Mouse (Mus musculus) midbrain, embryonic 16.5 days (tissue): Measurements from ENCODE around the gene Usp43. TPM values are rescaled to one million over a fixed set of nuclear protein-coding genes. Genes with fewer than 3 reads are reported as not detected.

Experiments
- ATAC-seq: fragments of 200-750 bp; cut with Nextera tagmentation; 2 replicates; pipeline ENCODE4 v1.8.0; 2017; ENCODE audit warnings: moderate TSS enrichment
- H3K27ac ChIP-seq: fragments of 300-500 bp; sonication (generic); 2 replicates; pipeline ENCODE4 v1.5.1; 2014; ENCODE audit warnings: mild to moderate bottlenecking, low read length, mixed read lengths
- H3K27me3 ChIP-seq: fragments of 300-500 bp; sonication (generic); 2 replicates; pipeline ENCODE4 v1.6.1; 2014; ENCODE audit warnings: low read depth, low read length, mixed read lengths; ENCODE audit not compliant: control insufficient read depth, insufficient read depth
- H3K36me3 ChIP-seq: fragments of 300-500 bp; sonication (generic); 2 replicates; pipeline ENCODE4 v1.6.1; 2014; ENCODE audit warnings: mild to moderate bottlenecking, low read length, moderate library complexity, mixed read lengths; ENCODE audit not compliant: control insufficient read depth, insufficient read depth
- H3K4me1 ChIP-seq: fragments of 300-500 bp; sonication (generic); 2 replicates; pipeline ENCODE4 v1.6.1; 2014; ENCODE audit warnings: mild to moderate bottlenecking, low read length, mixed read lengths; ENCODE audit not compliant: control insufficient read depth, insufficient read depth
- H3K4me2 ChIP-seq: fragments of 300-500 bp; sonication (generic); 2 replicates; pipeline ENCODE4 v1.6.1; 2014; ENCODE audit warnings: mild to moderate bottlenecking, low read length, mixed read lengths
- H3K4me3 ChIP-seq: fragments of 300-500 bp; sonication (generic); 2 replicates; pipeline ENCODE4 v1.5.1; 2014; ENCODE audit warnings: low read depth, mild to moderate bottlenecking, low read length, moderate library complexity, mixed read lengths
- H3K9ac ChIP-seq: fragments of 300-500 bp; sonication (generic); 2 replicates; pipeline ENCODE4 v1.6.1; 2014; ENCODE audit warnings: low read depth, low read length, mixed read lengths
- H3K9me3 ChIP-seq: fragments of 300-500 bp; sonication (generic); replicated peaks from 2 replicates; pipeline ENCODE4 v1.6.1; 2014; ENCODE audit warnings: mild to moderate bottlenecking, low read length, mixed read lengths; ENCODE audit not compliant: control insufficient read depth, poor library complexity, severe bottlenecking
- WGBS: fragments of 180-500 bp; shearing (Covaris S2); extraction: QIAGEN DNeasy Blood & Tissue Kit; methylation state at CpG from one replicate; pipeline ENCODE4 v1.1.7; 2014; 5-methylcytosine and 5-hydroxymethylcytosine counted together
- polyA plus RNA-seq: library from polyadenylated mRNA; unstranded; fragments of >200 nt; fragmentation: Nextera tagmentation; extraction: Ambion mirVana; gene quantifications from 2 replicates; pipeline ENCODE4 v1.2.1, GENCODE M21; 2015

The Usp43 gene
- polyA plus RNA-seq, 1 experiment from 2014 or later, result 0.80 TPM

DNA sequence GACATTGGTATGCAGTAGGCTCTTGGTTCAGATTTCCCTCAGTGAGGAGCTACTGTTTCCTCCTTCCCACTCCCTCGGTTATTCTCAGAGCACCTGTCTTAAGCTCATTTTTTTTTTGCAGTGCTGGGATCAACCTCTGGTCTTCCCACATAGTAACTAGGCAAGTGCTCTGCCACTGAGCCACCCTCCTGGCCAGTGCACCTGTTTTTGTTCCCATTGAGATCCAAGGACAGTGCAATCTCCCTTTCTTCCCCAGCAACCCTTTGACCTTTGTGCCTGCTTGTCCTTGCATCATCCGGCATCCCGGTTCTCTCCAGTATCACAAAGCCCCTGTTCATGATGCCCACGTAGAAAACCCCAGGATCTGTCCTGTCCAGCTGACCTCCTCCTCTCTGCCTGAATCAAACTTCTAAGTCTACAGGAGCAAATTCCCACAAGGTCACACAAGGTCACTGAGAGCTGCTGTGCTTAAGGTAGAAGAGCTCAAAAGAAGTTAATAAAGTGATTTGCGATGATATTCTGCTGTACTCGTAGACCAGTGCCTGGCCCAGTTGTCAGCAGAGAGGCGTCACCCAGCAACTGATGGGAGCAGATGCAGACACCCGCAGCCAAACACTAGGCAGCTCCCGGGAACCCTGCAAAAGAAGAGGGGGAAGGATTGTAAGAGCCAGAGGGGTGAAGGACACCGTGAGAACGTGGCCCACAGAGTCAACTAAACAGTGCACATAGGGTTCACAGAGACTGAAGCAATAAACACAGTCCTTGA, 114.9 kb downstream of the Usp43 start:
- Histone ChIP-seq H3K4me3 (no peak overlapping the region), H3K36me3 (no peaks in the 10 kb centered on the region), H3K9me3 (no peaks in the 10 kb centered on the region), H3K4me1 (no peaks in the 10 kb centered on the region), H3K9ac (no peak overlapping the region), H3K27ac (no peak overlapping the region), H3K4me2 (no peak overlapping the region), H3K27me3 (no peaks in the 10 kb centered on the region)
- ATAC-seq, result no peak
- 89% methylated on average over 11 of the region's 11 CpGs for WGBS

- Histone ChIP-seq H3K9me3 (no peaks in the 10 kb centered on the region), H3K4me1 (no peaks in the 10 kb centered on the region), H3K27ac (no peak overlapping the region), H3K4me2 (no peak overlapping the region), H3K9ac (no peak overlapping the region), H3K36me3 (no peaks in the 10 kb centered on the region), H3K27me3 (no peaks in the 10 kb centered on the region), H3K4me3 (no peak overlapping the region)
- WGBS, result 96% methylated on average over 1 of the region's 1 CpGs
- ATAC-seq, result no peak
Measured at GRCm38 (mm10) chr11:67805538-67805937, 116.4 kb downstream of the Usp43 start.

Other genes starting within 250 kb of the Usp43 start
- not detected in 2 replicates for gene Rcvrn, start 226.8 kb downstream of the Usp43 start, polyA plus RNA-seq
- 0.15 and 0.22 TPM in 2 replicates for gene Glp2r, start 151.0 kb downstream of the Usp43 start, polyA plus RNA-seq
- not detected in 2 replicates for gene Gsg1l2, start 147.5 kb downstream of the Usp43 start, polyA plus RNA-seq
- not detected in 2 replicates for gene Dhrs7c, start 124.0 kb downstream of the Usp43 start, polyA plus RNA-seq
- gene Cfap52, start 43.5 kb upstream of the Usp43 start, polyA plus RNA-seq, result 4.6 and 5.1 TPM in 2 replicates
- gene Stx8, start 44.0 kb upstream of the Usp43 start, polyA plus RNA-seq, result 64.1 and 69.3 TPM in 2 replicates